Mouse (Mus musculus) heart, adult 2 months (tissue): ENCODE measurements around the gene Gm10961.

Experiments
- CTCF ChIP-seq: fragments of 200-600 bp; IDR thresholded peaks from 2 replicates; pipeline ENCODE4 v1.8.1; 2022; ENCODE audit warnings: antibody characterized with exemption, mild to moderate bottlenecking, moderate library complexity
- EP300 ChIP-seq: fragments of 200-500 bp; IDR thresholded peaks from 2 replicates; pipeline ENCODE4 v1.6.1; 2011; ENCODE audit warnings: low read depth, low read length, control low read depth; ENCODE audit not compliant: insufficient read depth
- POLR2A ChIP-seq: fragments of 200-500 bp; IDR thresholded peaks from 2 replicates; pipeline ENCODE4 v1.6.1; 2011; ENCODE audit warnings: mild to moderate bottlenecking, low read depth, low read length, control low read depth; ENCODE audit not compliant: insufficient read depth

DNA sequence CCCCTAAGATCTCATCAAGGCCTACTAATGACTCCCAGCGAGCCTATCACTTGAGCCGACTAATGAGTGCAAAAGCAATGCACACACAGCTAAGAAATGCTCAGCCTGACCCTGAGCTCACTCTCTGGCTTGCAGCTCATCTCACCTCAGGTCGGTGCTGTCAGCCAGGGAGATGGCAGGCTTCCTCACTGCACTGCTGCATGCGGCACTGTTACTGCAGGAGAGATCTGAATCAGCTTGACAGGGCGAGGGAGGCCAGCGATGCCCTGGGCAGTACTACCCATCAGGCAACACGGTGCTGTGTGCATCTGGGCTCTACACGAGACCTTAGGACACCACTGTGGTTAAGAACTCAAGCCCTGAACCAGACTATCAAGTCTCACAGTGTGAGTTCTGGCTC lies 5.6 kb upstream of the Gm10961 start:
- TF ChIP-seq CTCF (no peak), POLR2A (no peak), EP300 (no peak)
